Mouse (Mus musculus) megakaryocyte progenitor cell, adult 5-6 weeks (primary cell): ENCODE results near the gene Cul1. TPM values are rescaled to one million over a fixed set of nuclear protein-coding genes. Genes with fewer than 3 reads are reported as not detected.
"Not testable (repeated sequence)": the region's sequence is repeated elsewhere in the genome, so short reads cannot be mapped to it uniquely, and the experiment has no call there.

Experiments
- ATAC-seq: replicated peaks from 2 replicates; pipeline ENCODE4 v1.8.0; 2016; ENCODE audit warnings: mild to moderate bottlenecking, moderate TSS enrichment, inconsistent platforms; ENCODE audit not compliant: poor library complexity
- total RNA-seq, 2 experiments: library from RNA; stranded (forward) in 1 of 2; stranded (reverse) in 1 of 2; fragments of 157-497, 149-512 nt in 1 of 2; fragments of 200-1000 nt in 1 of 2; gene quantifications; 2 replicates each; pipeline versions ENCODE4 v1.2.3 to v1.2.4; 2015 to 2017

The Cul1 gene
- 193 and 214 TPM in 2 replicates for total RNA-seq (2015)
- total RNA-seq (2017) = 122 and 139 TPM in 2 replicates

GRCm38 (mm10) chr6:47453098-47453497 lies at the start of gene Cul1:
Gene Cul1, plus strand, starts transcription at chr6:47453398.
- ATAC-seq = no peak

GRCm38 (mm10) chr6:47404419-47405382 lies 48.5 kb upstream of the Cul1 start:
- no peak for ATAC-seq

- no peak for ATAC-seq
Measured at GRCm38 (mm10) chr6:47412886-47413606, 40.2 kb upstream of the Cul1 start.

GRCm38 (mm10) chr6:47413656-47414055 lies 39.5 kb upstream of the Cul1 start:
- ATAC-seq = no peak

GRCm38 (mm10) chr6:47418691-47419090 lies 34.5 kb upstream of the Cul1 start:
- ATAC-seq = no peak

- ATAC-seq = no peak
Measured at GRCm38 (mm10) chr6:47420156-47420555, 33.0 kb upstream of the Cul1 start.

- ATAC-seq = no peak
Measured at GRCm38 (mm10) chr6:47421221-47421620, 32.0 kb upstream of the Cul1 start.

GRCm38 (mm10) chr6:47426136-47426535 lies 27.1 kb upstream of the Cul1 start:
- ATAC-seq = no peak

- ATAC-seq = not testable (repeated sequence)
Measured at GRCm38 (mm10) chr6:47426556-47426955, 26.6 kb upstream of the Cul1 start.

GRCm38 (mm10) chr6:47432795-47433194 lies 20.4 kb upstream of the Cul1 start:
- 0 out of 2 replicates have a peak, but pooled peaks have one; percentile 17 for ATAC-seq

GRCm38 (mm10) chr6:47440080-47440479 lies 13.1 kb upstream of the Cul1 start:
- ATAC-seq = no peak

- ATAC-seq = no peak
Measured at GRCm38 (mm10) chr6:47447658-47448057, 5.5 kb upstream of the Cul1 start.

GRCm38 (mm10) chr6:47453522-47454130 lies 428 bp downstream of the Cul1 start:
- peak; percentile 43 for ATAC-seq

GRCm38 (mm10) chr6:47454131-47454574 lies 955 bp downstream of the Cul1 start:
- ATAC-seq = peak; percentile 72

- peak; percentile 45 for ATAC-seq
Measured at GRCm38 (mm10) chr6:47454575-47455571, 1.7 kb downstream of the Cul1 start.

GRCm38 (mm10) chr6:47455843-47456242 lies 2.6 kb downstream of the Cul1 start:
- no peak for ATAC-seq

- ATAC-seq = no peak
Measured at GRCm38 (mm10) chr6:47456853-47457252, 3.7 kb downstream of the Cul1 start.

GRCm38 (mm10) chr6:47465400-47465799 lies 12.2 kb downstream of the Cul1 start:
- peak; percentile 93 for ATAC-seq

- ATAC-seq = no peak
Measured at GRCm38 (mm10) chr6:47466488-47466887, 13.3 kb downstream of the Cul1 start.

- ATAC-seq = no peak
Measured at GRCm38 (mm10) chr6:47467058-47467457, 13.9 kb downstream of the Cul1 start.
